10 mouse cellular contexts compared by ENCODE assay signal in the genomic region with DNA sequence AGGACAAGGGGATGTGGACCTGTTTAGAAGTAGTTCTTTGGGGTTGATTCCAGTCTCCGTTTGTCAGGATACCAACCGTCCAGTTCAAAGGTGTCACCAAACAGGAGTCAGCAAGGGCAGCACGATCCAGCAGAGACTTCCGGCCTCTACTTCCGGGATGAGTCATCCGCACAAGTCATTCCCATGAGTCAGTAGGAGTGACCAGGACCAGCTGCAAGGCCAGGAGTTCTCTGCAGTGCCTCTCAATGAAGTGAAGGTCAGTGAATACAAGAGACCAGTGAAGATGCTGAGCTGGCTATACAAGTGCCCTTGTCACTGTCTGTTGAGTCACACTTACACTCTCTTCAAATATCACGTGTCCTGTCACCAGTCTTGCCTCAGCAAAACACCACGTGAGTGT.
"Had no signal": no experiment of that assay in that cellular context is flagged by ENCODE, and none has a peak within 500 bp of the region (broad histone marks: within the 10 kb centered on the region; RNA-seq: fewer than 3 reads in every experiment).

No protein-coding gene starts in this region.

- DNase-seq: kidney, postnatal 36 days; layer of hippocampus, adult 9-11 months; layer of hippocampus, postnatal 36 days; liver; liver, embryonic 13.5 days; liver, postnatal 0 days; right cerebral cortex, adult 18-20 months; right cerebral cortex, postnatal 25 days; thymus, postnatal 4 days had no signal

- ATAC-seq: liver, postnatal 0 days; midbrain, embryonic 16.5 days had no signal
